Mouse (Mus musculus): ENCODE data around the gene Slc7a10.

The Slc7a10 gene

GRCm38 (mm10) chr7:35185889-35186569, at the start of gene Slc7a10:
Slc7a10 (plus strand) TSS chr7:35186385.
- in situ Hi-C loops (cut with MboI; ENCODE audit: low sequenced_read_pairs): no loop called here

- in situ Hi-C loops (cut with MboI; ENCODE audit: low sequenced_read_pairs): no loop called here
These were observed 48.7 kb upstream of the Slc7a10 start for GRCm38 (mm10) chr7:35137524-35137923.

- in situ Hi-C loops (cut with MboI; ENCODE audit: low sequenced_read_pairs): no loop called here
These were observed 47.7 kb upstream of the Slc7a10 start for GRCm38 (mm10) chr7:35138481-35138880.

GRCm38 (mm10) chr7:35139880-35140279, 46.3 kb upstream of the Slc7a10 start:
- in situ Hi-C loops (cut with MboI; ENCODE audit: low sequenced_read_pairs): no loop called here

GRCm38 (mm10) chr7:35141519-35141918, 44.7 kb upstream of the Slc7a10 start:
- in situ Hi-C loops (cut with MboI; ENCODE audit: low sequenced_read_pairs): no loop called here

- in situ Hi-C loops (cut with MboI; ENCODE audit: low sequenced_read_pairs): no loop called here
These were observed 43.7 kb upstream of the Slc7a10 start for GRCm38 (mm10) chr7:35142522-35142921.

GRCm38 (mm10) chr7:35143864-35144618, 42.1 kb upstream of the Slc7a10 start:
- in situ Hi-C loops (cut with MboI; ENCODE audit: low sequenced_read_pairs): no loop called here

GRCm38 (mm10) chr7:35145068-35145467, 41.1 kb upstream of the Slc7a10 start:
- in situ Hi-C loops (cut with MboI; ENCODE audit: low sequenced_read_pairs): no loop called here

GRCm38 (mm10) chr7:35146269-35146668, 39.9 kb upstream of the Slc7a10 start:
- in situ Hi-C loops (cut with MboI; ENCODE audit: low sequenced_read_pairs): no loop called here

- in situ Hi-C loops (cut with MboI; ENCODE audit: low sequenced_read_pairs): loop anchor here (25.0 kb wide), 1 partner anchor 738 kb away; no protein-coding TSS in a partner anchor
These were observed 36.4 kb upstream of the Slc7a10 start for GRCm38 (mm10) chr7:35149616-35150433.

GRCm38 (mm10) chr7:35150860-35151259, 35.3 kb upstream of the Slc7a10 start:
- in situ Hi-C loops (cut with MboI; ENCODE audit: low sequenced_read_pairs): loop anchor here (25.0 kb wide), 1 partner anchor 739 kb away; no protein-coding TSS in a partner anchor

- in situ Hi-C loops (cut with MboI; ENCODE audit: low sequenced_read_pairs): loop anchor here (25.0 kb wide), 1 partner anchor 742 kb away; no protein-coding TSS in a partner anchor
These were observed 31.7 kb upstream of the Slc7a10 start for GRCm38 (mm10) chr7:35154449-35154848.

- in situ Hi-C loops (cut with MboI; ENCODE audit: low sequenced_read_pairs): loop anchor here (25.0 kb wide), 1 partner anchor 745 kb away; no protein-coding TSS in a partner anchor
These were observed 29.4 kb upstream of the Slc7a10 start for GRCm38 (mm10) chr7:35156561-35157477.

GRCm38 (mm10) chr7:35157512-35157911, 28.7 kb upstream of the Slc7a10 start:
- in situ Hi-C loops (cut with MboI; ENCODE audit: low sequenced_read_pairs): loop anchor here (25.0 kb wide), 1 partner anchor 745 kb away; no protein-coding TSS in a partner anchor

GRCm38 (mm10) chr7:35162443-35162842, 23.7 kb upstream of the Slc7a10 start:
- in situ Hi-C loops (cut with MboI; ENCODE audit: low sequenced_read_pairs): loop anchor here (25.0 kb wide), 1 partner anchor 750 kb away; no protein-coding TSS in a partner anchor

GRCm38 (mm10) chr7:35163600-35163999, 22.6 kb upstream of the Slc7a10 start:
- in situ Hi-C loops (cut with MboI; ENCODE audit: low sequenced_read_pairs): loop anchor here (25.0 kb wide), 1 partner anchor 751 kb away; no protein-coding TSS in a partner anchor

GRCm38 (mm10) chr7:35164131-35164530, 22.1 kb upstream of the Slc7a10 start:
- in situ Hi-C loops (cut with MboI; ENCODE audit: low sequenced_read_pairs): loop anchor here (25.0 kb wide), 1 partner anchor 752 kb away; no protein-coding TSS in a partner anchor

- in situ Hi-C loops (cut with MboI; ENCODE audit: low sequenced_read_pairs): loop anchor here (5.0 to 25.0 kb wide), 2 partner anchors 130 to 755 kb away; no protein-coding TSS in a partner anchor
These were observed 19.2 kb upstream of the Slc7a10 start for GRCm38 (mm10) chr7:35166988-35167387.

- in situ Hi-C loops (cut with MboI; ENCODE audit: low sequenced_read_pairs): loop anchor here (5.0 to 25.0 kb wide), 2 partner anchors 131 to 756 kb away; no protein-coding TSS in a partner anchor
These were observed 18.3 kb upstream of the Slc7a10 start for GRCm38 (mm10) chr7:35167925-35168324.

Measured in CH12F3 (cell line).